Mouse (Mus musculus): ENCODE measurements around the gene Fibp.
A peak's percentile ranks its signal among the peaks of the same experiment; 100 is the strongest.

Gene Fibp

DNA sequence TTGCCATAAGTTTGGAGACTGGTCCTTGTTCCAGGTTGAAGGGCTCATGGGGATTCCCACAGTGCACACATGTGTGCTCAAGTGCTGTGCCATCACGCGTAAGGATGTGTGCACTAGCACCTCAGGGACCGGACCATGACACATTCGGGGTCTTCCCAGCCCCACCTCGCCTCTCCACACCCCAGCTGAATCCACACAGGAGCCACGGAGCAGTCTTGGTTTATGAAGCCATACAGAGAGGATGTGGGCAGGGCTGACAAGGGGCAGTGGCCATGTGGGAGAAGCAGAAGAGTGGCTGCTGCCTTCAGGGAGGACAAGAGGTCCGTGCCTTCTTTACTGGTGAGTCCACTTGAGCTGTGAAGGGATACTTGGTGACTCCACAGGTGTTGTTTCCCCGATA is 4.6 kb downstream of the Fibp start:
- no peak for DNase-seq (ENCODE audit: low spot score)

DNA sequence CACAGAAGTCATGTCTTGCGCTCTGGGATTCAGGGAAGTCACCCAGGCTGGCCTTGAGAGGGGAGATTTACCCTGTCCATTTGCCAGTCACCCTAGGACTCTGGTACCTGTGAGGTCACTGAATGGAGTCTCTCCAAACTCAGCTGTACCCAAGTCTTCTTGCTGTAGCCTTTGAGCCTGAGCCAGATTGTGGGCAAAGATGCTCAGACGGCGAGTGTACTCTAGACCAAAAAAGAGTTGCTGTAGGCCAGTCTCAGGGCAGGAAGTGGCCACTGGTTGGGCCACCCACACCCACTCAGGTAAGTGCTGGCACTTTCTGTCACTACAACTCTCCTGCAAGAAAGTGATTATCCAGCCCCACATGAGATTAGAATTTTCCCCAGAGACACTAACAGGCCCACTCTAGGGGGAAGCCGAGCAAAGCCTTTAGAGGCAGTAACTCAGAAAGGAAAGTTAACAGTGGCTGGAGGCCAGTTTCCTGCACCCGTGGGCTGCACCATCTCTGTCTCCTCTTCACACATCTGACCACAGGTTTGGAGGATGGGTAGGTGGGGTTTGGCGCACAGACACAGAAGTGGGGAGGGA is 6.6 kb downstream of the Fibp start:
- DNase-seq (ENCODE audit: low spot score) = no peak

DNA sequence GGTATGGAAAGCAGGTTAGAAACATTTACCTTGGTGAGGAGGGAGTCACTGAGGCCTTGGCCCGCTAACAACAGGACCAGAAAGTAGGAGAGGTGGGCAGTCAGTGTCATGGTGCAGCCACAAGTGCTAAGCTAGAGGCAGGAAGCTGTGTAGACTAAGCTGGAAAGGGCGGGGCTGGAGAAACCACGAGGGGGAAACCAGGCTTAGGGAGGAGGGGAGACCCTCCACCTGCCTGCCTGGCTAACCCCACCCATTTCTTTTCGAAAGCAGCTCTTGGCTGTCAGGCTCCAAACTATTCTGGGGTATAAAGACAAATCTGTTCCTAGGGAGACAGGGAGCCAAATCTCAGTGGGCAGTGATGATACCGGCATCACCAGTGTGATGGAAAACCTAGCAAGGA is 8.0 kb downstream of the Fibp start, which contains the start of gene Ctsw:
Gene Ctsw, minus strand, starts transcription at position 134 of the 400 bp plus-strand sequence.
- DNase-seq (ENCODE audit: low spot score) = no peak

DNA sequence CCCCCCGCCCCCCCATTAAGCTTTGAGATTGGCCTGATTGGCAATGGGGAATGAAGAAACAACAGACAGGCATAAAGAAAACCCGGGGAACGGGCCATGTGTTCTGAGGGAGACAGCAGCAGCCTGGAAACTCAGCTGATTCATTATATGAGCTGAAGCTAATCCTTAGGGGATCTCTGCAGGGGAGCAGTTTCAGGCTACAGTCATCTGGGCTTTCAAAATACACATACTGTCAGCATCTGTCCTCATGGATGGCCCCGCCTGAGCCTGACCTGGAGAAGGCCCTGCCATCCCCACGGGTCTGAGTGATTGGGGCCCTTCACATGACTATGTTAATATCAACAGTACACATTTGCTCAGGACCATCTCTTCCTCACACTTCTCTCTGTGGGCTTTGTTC is 11.4 kb downstream of the Fibp start:
- no peak for DNase-seq (ENCODE audit: low spot score)

DNA sequence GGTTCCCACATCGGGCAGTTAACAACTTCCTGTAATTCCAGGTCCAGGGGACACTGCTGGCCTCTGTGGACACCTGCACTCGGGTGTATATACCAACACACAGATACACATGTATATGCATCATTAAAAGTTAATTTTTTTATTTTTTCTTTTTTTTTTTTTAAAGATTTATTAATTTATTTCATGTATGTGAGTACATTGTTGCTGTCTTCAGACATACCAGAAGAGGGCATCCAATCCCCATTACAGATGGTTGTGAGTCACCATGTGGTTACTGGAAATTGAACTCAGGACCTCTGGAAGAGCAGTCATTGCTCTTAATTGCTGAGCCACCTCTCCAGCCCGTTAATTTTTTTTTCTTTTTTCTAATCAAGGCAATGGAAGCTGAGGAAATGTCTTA is 12.4 kb downstream of the Fibp start:
- DNase-seq (ENCODE audit: low spot score) = no peak

DNA sequence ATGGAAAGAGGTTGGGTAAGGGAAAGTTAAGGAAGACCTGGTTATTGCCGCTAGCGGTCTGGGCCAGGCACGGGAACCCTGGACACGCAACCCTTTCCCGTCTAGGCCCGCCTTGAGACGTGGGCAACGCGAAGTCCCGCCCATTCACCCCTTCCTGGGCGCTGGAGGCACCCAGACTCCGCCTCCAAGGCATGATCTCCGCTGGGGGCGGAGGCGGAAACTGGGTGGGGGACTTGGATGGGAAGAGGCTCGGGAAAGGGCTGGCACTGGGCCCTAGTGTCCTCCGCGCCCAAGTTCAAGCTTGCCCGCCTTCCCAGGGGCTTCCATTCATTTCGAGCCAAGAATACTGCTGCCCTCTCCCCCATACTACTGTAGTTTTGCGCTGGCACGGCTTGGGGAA is 13.3 kb downstream of the Fibp start, which contains the start of gene Efemp2:
Gene Efemp2, plus strand, starts transcription at position 235 of the 400 bp plus-strand sequence.
- DNase-seq (ENCODE audit: low spot score) = peak; percentile 74

DNA sequence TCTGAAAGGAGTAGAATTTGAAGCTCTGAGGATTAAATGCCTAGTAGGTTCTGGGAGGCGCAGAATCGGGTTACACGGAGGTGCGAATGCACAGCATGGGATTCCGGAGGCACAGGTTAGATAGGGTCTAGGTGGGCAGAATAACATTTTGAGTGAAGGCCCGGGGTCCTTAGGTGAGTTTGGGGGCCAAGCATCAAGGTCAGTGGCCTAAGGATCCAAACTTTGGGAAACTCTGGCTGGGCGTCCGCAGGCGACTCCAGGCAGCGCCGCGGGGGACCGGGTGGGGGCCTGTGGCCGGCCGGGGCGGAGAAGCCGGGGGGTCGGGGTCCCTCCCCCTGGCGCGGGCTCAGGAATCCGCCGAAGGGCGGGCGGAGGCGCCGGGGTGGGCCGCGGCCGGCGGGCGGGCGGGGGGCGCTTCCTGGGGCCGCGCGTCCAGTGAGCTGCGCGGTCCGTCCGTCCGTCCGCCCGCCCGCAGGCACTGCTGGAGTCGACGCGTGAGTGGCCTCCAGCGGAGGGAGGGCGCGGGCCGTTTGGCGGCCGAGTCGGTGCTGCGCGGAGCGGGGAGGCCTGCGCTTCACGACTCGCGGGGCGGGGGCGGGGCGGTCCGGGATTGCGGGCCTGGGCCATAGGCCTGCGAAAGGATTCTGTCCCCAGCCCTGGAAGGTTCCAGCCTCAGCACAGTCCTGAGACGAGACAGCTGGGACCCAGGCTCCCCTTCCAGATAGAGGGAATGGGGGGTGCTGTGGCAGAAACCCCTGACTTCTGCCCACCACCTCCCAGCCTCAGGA is 14.1 kb downstream of the Fibp start:
- peak; percentile 42 for DNase-seq (ENCODE audit: low spot score)

DNA sequence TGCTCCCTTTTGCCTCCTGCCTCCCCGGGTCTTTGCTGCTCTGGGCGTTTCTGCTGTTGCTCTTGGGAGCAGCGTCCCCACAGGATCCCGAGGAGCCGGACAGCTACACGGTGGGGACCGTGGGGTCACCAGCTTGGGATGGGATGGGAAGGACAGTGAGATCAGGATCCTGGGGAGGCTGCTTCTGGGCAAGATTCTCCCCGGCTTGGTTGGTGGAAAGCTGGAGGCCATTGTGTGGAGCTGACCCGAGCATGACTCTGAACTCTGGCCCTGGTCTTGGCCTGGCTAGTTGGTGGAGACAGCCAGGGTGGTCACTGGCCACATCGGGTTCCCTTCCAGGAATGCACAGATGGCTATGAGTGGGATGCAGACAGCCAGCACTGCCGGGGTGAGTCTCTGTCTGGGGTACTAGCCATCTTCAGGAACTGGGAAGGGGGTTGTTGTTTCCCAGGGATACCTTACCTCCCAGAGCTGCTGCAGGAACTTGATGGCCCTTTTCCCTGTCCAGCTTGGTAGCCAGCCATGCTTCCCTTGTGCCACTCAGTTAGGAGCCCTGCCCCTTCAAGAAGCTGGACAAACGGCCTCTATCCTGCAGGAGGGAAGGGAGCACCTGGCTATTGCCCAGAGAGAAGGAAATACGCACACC is 14.8 kb downstream of the Fibp start:
- DNase-seq (ENCODE audit: low spot score) = no peak

DNA sequence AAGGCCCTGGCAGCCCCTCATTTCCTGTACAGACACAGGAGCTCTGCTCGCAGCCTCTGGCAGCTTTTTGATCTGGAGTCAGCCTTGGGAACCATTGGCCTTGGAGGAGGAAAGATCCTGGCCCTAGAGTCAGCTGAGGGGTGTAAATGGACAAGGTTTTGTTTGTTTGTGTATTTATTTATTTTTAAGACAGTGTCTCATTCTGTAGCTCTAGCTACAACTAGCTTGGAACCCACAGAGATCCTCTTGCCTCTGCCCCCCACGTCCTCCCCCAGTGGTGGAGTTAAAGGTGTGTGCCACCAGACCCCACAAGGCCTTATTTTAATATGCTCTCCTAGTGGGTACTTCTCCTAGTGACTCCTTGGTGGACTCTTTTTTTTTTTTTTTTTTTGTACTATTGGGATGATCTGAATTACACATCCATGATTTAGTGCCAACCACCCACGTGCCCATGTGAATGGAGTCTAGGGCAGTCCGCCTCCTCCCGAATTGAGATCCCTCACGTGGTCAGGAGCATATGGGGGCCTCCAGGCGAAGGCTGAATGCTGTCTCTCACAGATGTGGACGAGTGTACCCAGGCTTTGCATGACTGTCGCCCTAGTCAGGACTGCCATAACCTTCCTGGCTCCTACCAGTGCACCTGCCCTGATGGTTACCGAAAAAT is 16.7 kb downstream of the Fibp start:
- no peak for DNase-seq (ENCODE audit: low spot score)

DNA sequence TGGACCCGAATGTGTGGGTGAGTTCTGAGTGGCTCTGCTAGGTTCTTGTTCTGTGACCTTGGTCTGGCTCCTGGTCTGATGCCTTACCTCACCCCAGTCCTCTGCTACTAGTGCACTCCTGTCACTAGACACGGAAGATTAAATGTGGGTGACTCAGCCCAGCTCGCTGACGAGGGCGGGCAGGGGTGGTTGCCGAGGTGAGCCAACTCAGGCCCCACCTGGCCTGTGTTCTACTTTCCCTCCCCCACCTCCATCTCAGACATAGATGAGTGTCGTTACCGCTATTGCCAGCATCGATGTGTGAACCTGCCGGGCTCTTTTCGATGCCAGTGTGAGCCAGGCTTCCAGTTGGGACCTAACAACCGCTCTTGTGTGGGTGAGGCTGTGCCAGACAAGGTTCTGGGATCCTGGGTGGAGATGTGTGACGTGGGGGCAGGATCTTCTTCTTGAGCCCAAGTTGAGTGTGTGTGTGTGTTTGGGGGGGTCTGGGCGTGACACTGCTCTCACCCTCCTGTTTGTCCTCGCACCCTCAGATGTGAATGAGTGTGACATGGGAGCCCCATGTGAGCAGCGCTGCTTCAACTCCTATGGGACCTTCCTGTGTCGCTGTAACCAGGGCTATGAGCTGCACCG is 17.4 kb downstream of the Fibp start:
- no peak for DNase-seq (ENCODE audit: low spot score)

DNA sequence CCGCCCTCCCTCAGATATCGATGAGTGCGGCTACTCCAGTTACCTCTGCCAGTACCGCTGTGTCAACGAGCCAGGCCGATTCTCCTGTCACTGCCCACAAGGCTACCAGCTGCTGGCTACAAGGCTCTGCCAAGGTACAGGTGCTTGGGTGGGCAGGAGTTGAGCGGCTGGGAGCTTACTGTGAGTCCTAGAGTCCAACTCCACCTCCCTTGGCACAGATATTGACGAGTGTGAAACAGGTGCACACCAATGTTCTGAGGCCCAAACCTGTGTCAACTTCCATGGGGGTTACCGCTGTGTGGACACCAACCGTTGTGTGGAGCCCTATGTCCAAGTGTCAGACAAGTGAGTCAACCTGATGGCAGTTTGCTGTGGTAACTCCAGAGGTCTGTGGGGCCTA is 19.6 kb downstream of the Fibp start:
- no peak for DNase-seq (ENCODE audit: low spot score)

DNA sequence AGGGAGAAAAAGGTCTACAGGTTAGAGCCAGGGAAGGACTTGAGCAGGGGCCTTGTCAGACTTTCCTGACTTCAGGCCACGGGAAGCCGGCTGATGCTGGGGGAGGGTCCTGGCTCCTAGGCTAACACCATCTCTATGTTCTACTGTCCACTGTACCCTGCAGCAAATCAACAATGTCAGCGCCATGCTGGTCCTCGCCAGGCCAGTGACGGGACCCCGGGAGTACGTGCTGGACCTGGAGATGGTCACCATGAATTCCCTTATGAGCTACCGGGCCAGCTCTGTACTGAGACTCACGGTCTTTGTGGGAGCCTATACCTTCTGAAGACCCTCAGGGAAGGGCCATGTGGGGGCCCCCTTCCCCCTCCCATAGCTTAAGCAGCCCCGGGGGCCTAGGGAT is 21.0 kb downstream of the Fibp start:
- DNase-seq (ENCODE audit: low spot score) = no peak

DNA sequence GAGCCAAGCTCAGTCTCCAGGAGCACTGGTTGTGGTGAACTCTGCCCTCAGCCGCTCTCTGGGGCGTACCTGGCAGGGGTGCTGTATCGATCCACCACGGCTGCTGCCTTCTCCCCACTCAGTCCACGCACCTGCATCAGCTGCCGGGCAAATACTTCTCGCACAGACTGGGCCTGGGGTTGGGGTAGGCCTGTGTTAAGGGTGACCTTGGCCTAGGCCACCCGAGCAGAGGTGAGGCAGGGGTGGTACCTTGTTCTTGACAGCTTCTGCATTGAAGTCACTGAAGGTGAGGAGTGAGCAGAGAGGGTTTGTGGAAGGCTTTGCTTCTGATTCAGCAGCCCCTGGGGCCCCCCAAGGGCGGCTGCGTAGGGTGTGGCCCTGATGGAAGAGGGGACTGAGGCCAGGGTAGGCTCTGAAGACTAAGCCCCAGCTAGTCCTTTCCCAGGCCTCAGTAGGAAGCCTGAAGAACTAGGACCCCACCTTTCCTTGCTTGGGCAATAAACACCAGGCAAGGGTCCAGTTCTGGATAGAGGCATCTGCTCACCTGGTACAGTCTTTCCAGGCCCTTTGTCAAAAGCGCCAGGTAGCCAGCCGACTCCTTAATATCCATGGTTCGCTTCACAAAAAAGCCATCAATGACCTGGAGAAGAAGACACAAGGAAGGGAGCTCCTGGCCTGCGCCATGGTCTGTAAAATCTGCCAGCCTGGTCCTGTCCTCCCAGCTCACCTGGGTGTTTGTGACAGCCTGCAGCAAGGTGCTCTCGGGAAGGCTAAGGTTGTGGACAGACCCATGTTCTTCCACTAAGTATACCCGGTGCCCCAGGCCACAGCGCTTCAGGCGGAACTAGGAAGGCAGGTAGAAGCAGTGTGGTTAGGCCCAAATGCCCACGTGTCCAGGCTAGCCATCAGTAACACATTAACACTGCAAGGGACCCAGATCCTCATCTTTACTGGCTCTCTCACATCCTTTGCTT is 23.3 kb downstream of the Fibp start:
- no peak for DNase-seq (ENCODE audit: low spot score)

DNA sequence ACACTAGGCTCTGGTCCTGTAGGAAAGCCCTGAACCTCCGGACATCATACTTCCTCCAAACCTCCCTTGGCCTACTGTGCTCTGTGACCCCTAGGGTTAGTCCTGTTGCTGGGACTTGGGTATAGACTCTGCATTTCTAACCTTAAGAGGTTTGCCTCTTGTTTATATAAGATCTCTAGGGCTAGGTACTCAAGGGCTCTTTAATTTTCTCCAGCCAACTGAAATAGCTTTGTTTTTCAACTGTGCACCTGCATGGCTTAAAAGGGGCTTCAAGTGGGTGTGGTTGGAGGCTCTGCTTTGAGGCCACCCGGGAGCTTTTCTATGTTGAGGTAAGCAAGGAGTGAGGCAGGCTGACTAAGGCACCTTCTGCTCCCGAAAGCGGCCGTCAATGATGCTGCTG is 24.1 kb downstream of the Fibp start:
- DNase-seq (ENCODE audit: low spot score) = no peak

DNA sequence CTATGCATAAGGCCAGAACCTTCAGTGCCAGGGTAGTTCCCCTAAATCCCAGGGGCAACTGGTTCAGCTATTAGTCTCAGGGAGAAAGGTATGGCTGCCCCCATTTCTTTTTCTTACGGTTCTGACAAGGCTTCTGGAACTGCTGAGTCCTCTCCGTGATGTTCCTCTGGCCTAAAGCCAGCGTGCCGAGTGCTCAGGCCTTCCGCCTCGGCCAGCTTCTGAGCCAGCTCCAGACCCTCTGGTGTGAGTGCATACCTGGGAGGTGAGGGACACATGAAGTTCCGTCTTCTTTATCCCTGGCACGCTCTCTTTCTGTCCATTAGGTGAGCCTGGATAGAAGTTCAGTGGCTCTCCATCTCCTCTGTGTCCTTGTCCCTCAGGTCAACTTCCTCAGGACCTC is 25.0 kb downstream of the Fibp start:
- DNase-seq (ENCODE audit: low spot score) = no peak

DNA sequence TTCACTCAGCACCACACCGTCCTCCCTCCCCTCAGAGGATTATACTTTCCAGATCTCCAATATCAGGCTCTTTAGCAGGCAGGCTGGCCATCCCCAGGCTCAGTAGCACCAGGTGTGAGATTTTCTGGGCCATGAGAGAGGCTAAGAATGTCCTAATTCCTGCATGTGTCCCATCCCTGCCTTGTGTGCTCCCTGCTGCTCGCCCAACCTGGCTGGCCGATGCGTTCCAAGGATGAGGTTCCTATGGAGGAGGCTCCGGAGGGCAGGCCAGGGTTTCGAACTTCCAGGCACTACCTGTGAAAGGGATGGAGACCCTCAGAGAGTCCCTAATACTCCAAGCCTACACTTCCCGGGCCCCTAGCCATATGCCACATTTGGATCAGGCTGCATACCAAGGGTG is 25.4 kb downstream of the Fibp start:
- DNase-seq (ENCODE audit: low spot score) = no peak

DNA sequence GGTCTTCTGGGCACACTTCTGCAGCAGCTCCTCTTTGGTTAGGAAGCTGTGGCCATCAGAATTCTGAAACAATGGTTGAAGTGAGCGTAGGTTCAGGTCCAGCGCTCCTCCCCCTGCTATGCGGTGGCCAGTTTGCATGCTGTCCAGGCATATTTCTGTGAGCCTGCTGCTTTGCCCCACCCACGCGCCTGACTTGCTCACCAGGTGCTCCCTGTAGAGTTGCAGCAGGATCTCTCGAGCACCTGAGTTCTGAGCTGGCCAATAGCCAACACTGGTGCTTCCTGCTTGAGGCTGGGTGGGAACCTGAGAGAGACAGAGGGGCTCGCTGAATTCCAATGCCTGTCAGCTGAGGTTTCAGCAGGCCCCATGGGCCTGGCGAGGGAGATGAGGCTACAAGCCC is 25.9 kb downstream of the Fibp start:
- no peak for DNase-seq (ENCODE audit: low spot score)

DNA sequence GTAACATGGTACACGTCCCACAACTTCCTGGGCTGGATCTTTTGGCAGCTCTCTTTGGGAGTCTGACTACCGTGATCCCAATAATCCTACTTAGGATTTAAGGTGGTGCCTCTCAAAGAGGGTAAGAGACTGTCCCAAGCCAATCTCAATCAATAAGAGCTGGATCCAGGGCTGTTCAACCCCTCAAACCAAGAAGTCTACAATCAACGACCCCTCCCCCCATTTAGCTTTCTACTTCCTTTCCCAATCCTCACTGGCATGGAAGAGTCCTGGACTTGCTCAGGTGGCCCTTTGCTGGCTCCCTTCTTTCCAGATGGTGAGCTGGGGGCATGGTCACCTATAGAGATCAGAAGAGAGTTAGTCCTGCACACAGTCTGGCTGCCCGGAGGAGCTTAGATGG is 26.4 kb downstream of the Fibp start:
- no peak for DNase-seq (ENCODE audit: low spot score)

DNA sequence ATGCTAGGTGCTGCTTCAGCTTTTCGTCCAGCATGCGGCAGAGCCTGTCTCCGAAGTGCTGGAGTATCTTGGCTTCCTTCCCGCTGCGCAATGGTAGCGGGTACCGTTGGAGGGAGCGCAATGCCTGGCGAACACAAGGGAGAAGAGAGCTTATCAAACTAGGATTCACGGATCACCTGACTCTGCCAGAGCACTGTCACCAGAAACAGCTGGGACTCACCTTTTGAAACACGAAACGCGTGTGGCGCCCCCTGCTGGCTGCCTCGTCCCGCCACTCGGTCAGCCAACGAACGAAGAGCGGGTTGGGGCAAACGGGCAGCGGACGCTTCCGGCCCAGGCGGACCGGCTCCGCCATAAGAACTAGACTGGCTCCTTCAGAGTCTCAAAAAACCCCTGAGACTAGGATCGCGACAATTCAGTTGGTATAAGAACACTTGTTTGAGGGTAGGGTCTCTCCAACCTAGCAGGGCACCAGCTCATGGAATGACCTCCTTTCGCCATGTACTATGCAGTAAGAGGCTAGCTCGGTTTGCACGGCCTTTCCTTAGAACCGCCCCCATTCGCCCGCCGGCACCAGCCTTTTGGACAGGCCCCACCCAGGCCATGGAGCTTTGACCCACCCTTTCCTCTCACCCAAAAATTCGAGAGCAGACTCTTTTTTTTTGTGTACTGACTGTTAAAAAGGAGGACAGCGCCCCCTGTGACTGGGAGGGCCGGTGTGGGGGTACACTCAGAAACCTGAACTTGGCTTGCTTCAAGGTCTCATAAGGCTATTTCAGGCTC is 27.5 kb downstream of the Fibp start, which contains the start of gene Mus81:
Gene Mus81, minus strand, starts transcription at position 635 of the 783 bp plus-strand sequence.
- DNase-seq (ENCODE audit: low spot score) = peak; percentile 98

DNA sequence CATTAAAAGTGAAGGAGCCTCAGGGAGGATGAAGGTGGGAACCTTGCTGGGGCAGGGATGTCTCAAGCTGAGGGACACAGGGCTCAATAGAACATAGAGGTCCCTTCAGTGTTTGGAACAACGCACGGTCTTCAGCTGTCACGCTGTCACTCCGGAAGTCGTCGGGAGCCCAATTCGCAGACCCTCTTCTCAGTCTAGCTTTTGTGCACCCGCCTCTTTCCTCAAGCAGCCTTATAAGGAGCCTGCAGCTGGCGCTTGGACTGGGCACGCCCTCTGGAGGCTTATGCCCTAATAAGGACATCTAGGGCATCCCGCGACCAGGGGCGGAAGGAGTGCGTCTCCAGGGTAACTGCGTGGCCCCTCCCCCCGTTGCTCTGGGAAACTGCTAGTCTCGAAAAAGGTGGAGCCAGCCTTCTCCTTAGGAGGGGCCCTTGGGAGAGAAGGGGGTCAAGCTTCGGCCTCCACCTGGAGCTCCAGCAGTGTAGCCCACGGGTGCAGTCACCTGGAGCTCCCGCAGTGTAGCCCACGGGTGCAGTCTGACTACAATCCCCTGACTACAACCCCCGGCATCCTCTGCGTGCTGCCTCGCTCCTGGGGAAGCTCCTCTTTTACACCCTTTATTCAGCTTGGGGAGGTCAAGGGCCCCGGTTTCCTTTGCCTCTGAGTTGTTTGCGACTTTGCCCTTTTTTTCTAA is 28.6 kb downstream of the Fibp start:
- DNase-seq (ENCODE audit: low spot score) = peak; percentile 96
